In genomic region chr2:103643584-103644211, GRCm38 (mm10) we compare ENCODE assay signal across 10 mouse cellular contexts.
DNase-seq lines count a peak whose midpoint lies in the region; ATAC-seq and TF ChIP-seq lines count a peak whose summit lies in the region.
"Had no signal": no experiment of that assay in that cellular context is flagged by ENCODE, and none has a peak within 500 bp of the region (broad histone marks: within the 10 kb centered on the region; RNA-seq: fewer than 3 reads in every experiment).

No protein-coding gene starts in this region.

- peak; percentile 54 for TF ChIP-seq CTCF in heart, adult 2 months (IDR thresholded peaks at IDR 0.05)
- no peak for TF ChIP-seq CTCF in kidney, adult 2 months (conservative IDR thresholded peaks at IDR 0.05; ENCODE audit: insufficient read depth, insufficient read length, low read depth, low read length)

- H3K27me3 ChIP-seq in heart, adult 2 months (ENCODE audit: control insufficient read depth, insufficient read depth, low read length), result no peaks in the 10 kb centered on the region
- no peaks in the 10 kb centered on the region for H3K27me3 ChIP-seq in heart, embryonic 11.5 days (ENCODE audit: control insufficient read depth, insufficient read depth, low read length)
- H3K27me3 ChIP-seq in heart, embryonic 15.5 days, result no peaks in the 10 kb centered on the region
- H3K27me3 ChIP-seq in midbrain, embryonic 13.5 days, result 0 out of 2 replicates have a peak, but pooled peaks cover 4% of the 10 kb centered on the region
- H3K27me3 ChIP-seq in kidney, adult 2 months (replicated peaks; ENCODE audit: control insufficient read depth, insufficient read depth, low read length), result no peaks in the 10 kb centered on the region

- H3K9ac ChIP-seq in heart, adult 2 months (ENCODE audit: low read depth, low read length), result no peak overlapping the region
- no peak overlapping the region for H3K9ac ChIP-seq in heart, embryonic 11.5 days (ENCODE audit: low read depth, low read length)
- no peak overlapping the region for H3K9ac ChIP-seq in heart, embryonic 15.5 days
- no peak overlapping the region for H3K9ac ChIP-seq in midbrain, embryonic 13.5 days (replicated peaks)

- H3K36me3 ChIP-seq in heart, adult 2 months (ENCODE audit: control insufficient read depth, insufficient read depth, low read length), result peaks cover 2% of the 10 kb centered on the region; the same call in 1 of the 2 replicates
- no peaks in the 10 kb centered on the region for H3K36me3 ChIP-seq in heart, embryonic 11.5 days (ENCODE audit: control insufficient read depth, insufficient read depth, low read length)
- H3K36me3 ChIP-seq in heart, embryonic 15.5 days, result no peaks in the 10 kb centered on the region
- no peaks in the 10 kb centered on the region for H3K36me3 ChIP-seq in midbrain, embryonic 13.5 days
- no peaks in the 10 kb centered on the region for H3K36me3 ChIP-seq in kidney, adult 2 months (ENCODE audit: control insufficient read depth, insufficient read depth, low read length)

- no peak overlapping the region; the same call in 1 of the 2 replicates for H3K27ac ChIP-seq in heart, adult 2 months
- no peak overlapping the region for H3K27ac ChIP-seq in heart, embryonic 11.5 days (ENCODE audit: low read depth, low read length)
- H3K27ac ChIP-seq in heart, embryonic 15.5 days, result no peak overlapping the region; the same call in 1 of the 2 replicates
- H3K27ac ChIP-seq in midbrain, embryonic 13.5 days, result no peak overlapping the region
- H3K27ac ChIP-seq in kidney, adult 2 months (ENCODE audit: insufficient read depth, low read depth, low read length), result no peak overlapping the region

- no peak for ATAC-seq in heart, embryonic 11.5 days (replicated peaks; ENCODE audit: insufficient number of reproducible peaks, low FRiP score, low TSS enrichment)
- 0 out of 2 replicates have a peak, but pooled peaks have one; percentile 4 for ATAC-seq in heart, embryonic 15.5 days (replicated peaks; ENCODE audit: insufficient number of reproducible peaks, insufficient read depth, low FRiP score, low read depth)
- ATAC-seq in midbrain, embryonic 13.5 days, result peak; percentile 74

- WGBS in heart, adult 2 months, result 60% methylated on average over 4 of the region's 4 CpGs
- WGBS in heart, embryonic 11.5 days (ENCODE audit: insufficient replicate concordance), result 78% methylated on average over 4 of the region's 4 CpGs
- 57% methylated on average over 4 of the region's 4 CpGs for WGBS in heart, embryonic 15.5 days
- 9% methylated on average over 4 of the region's 4 CpGs for WGBS in midbrain, embryonic 13.5 days
- 62% methylated on average over 4 of the region's 4 CpGs for WGBS in kidney, adult 2 months

- no peak overlapping the region for H3K4me3 ChIP-seq in heart, adult 2 months
- no peak overlapping the region for H3K4me3 ChIP-seq in heart, embryonic 11.5 days (ENCODE audit: low read depth, low read length)
- H3K4me3 ChIP-seq in heart, embryonic 15.5 days, result no peak overlapping the region
- no peak overlapping the region for H3K4me3 ChIP-seq in midbrain, embryonic 13.5 days (replicated peaks)
- no peak overlapping the region for H3K4me3 ChIP-seq in kidney, adult 2 months (ENCODE audit: insufficient read depth, low read depth, low read length)
- H3K4me3 ChIP-seq: megakaryocyte, embryonic 14.5 days had no signal

- 0 out of 2 replicates have a peak, but pooled peaks have one; percentile 28 for TF ChIP-seq EP300 in heart, adult 2 months (IDR thresholded peaks at IDR 0.05; ENCODE audit: insufficient read depth, low read depth, low read length)

- no peak for TF ChIP-seq POLR2A in heart, adult 2 months (IDR thresholded peaks at IDR 0.05; ENCODE audit: insufficient read depth, low read depth, low read length)
- TF ChIP-seq POLR2A in kidney, adult 2 months (IDR thresholded peaks at IDR 0.05; ENCODE audit: low read depth, low read length), result no peak

- DNase-seq in heart, adult 2 months, result peak in 1 of 2 experiments; percentile 39
- DNase-seq in embryo, embryonic 10 days (ENCODE audit: low spot score), result peak; percentile 61
- no peak for DNase-seq in spleen, adult 12 weeks (ENCODE audit: low spot score)
- DNase-seq in kidney, adult 2 months, result no peak
- DNase-seq in ovary, postnatal 14 days (ENCODE audit: low spot score), result no peak
- DNase-seq: cerebellum, postnatal 14 days had no signal

- H3K9me3 ChIP-seq in heart, embryonic 11.5 days (replicated peaks; ENCODE audit: control insufficient read depth, low read length), result no peaks in the 10 kb centered on the region
- no peaks in the 10 kb centered on the region for H3K9me3 ChIP-seq in heart, embryonic 15.5 days (replicated peaks)
- no peaks in the 10 kb centered on the region for H3K9me3 ChIP-seq in midbrain, embryonic 13.5 days
- H3K9me3 ChIP-seq: megakaryocyte, embryonic 14.5 days had no signal

- H3K4me2 ChIP-seq in heart, embryonic 11.5 days, result no peak overlapping the region
- no peak overlapping the region for H3K4me2 ChIP-seq in heart, embryonic 15.5 days
- H3K4me2 ChIP-seq in midbrain, embryonic 13.5 days (replicated peaks), result 0 out of 2 replicates have a peak overlapping the region, but pooled peaks have one; percentile 1

- H3K4me1 ChIP-seq in heart, adult 2 months (ENCODE audit: control insufficient read depth, insufficient read depth, low read length), result peaks cover 4% of the 10 kb centered on the region
- H3K4me1 ChIP-seq in heart, embryonic 11.5 days (ENCODE audit: control insufficient read depth, insufficient read depth, low read length), result peaks cover 35% of the 10 kb centered on the region
- H3K4me1 ChIP-seq in heart, embryonic 15.5 days (replicated peaks), result peaks cover 34% of the 10 kb centered on the region
- peaks cover 38% of the 10 kb centered on the region for H3K4me1 ChIP-seq in midbrain, embryonic 13.5 days (replicated peaks)
- no peaks in the 10 kb centered on the region for H3K4me1 ChIP-seq in kidney, adult 2 months (ENCODE audit: control insufficient read depth, insufficient read depth, low read length)

- intact Hi-C loops in heart, adult 2 months (cut with DNase I), result loop anchor here (5.0 kb wide), 2 partner anchors 74 to 76 kb away; partner anchors contain the start of gene Abtb2

- 0 out of 2 replicates have a peak, but pooled peaks cover 1% of the 10 kb centered on the region for H3K79me2 ChIP-seq in heart, adult 2 months (replicated peaks; ENCODE audit: control insufficient read depth, insufficient read depth, low read length)
